Mouse (Mus musculus) liver, embryonic 15.5 days (tissue): ENCODE data around the gene Cenpx. TPM values are rescaled to one million over a fixed set of nuclear protein-coding genes. Genes with fewer than 3 reads are reported as not detected.
A peak's percentile ranks its signal among the peaks of the same experiment; 100 is the strongest.

Experiments
- ATAC-seq: fragments of 200-750 bp; cut with Nextera tagmentation; 2 replicates; pipeline ENCODE4 v1.8.0; 2017; ENCODE audit warnings: moderate number of reproducible peaks, mild to moderate bottlenecking, moderate library complexity; ENCODE audit not compliant: insufficient read depth
- H3K27ac ChIP-seq: fragments of 300-500 bp; sonication (generic); replicated peaks from 2 replicates; pipeline ENCODE4 v1.5.1; 2015; ENCODE audit warnings: mild to moderate bottlenecking, inconsistent platforms
- H3K27me3 ChIP-seq: fragments of 300-500 bp; sonication (generic); 2 replicates; pipeline ENCODE4 v1.6.1; 2015; ENCODE audit warnings: mild to moderate bottlenecking, inconsistent platforms
- H3K36me3 ChIP-seq: fragments of 300-500 bp; sonication (generic); replicated peaks from 2 replicates; pipeline ENCODE4 v1.6.1; 2015; ENCODE audit warnings: moderate library complexity, mild to moderate bottlenecking, inconsistent platforms
- H3K4me1 ChIP-seq: fragments of 300-500 bp; sonication (generic); replicated peaks from 2 replicates; pipeline ENCODE4 v1.6.1; 2015; ENCODE audit warnings: inconsistent platforms
- H3K4me2 ChIP-seq: fragments of 300-500 bp; sonication (generic); 2 replicates; pipeline ENCODE4 v1.6.1; 2015; ENCODE audit warnings: moderate library complexity, mild to moderate bottlenecking, inconsistent platforms
- H3K4me3 ChIP-seq: fragments of 300-500 bp; sonication (generic); replicated peaks from 2 replicates; pipeline ENCODE4 v1.5.1; 2015; ENCODE audit warnings: mild to moderate bottlenecking, inconsistent platforms
- H3K9ac ChIP-seq: fragments of 300-500 bp; sonication (generic); 2 replicates; pipeline ENCODE4 v1.6.1; 2015; ENCODE audit warnings: moderate library complexity, mild to moderate bottlenecking, inconsistent platforms
- H3K9me3 ChIP-seq: fragments of 300-500 bp; sonication (generic); replicated peaks from 2 replicates; pipeline ENCODE4 v1.6.1; 2016; ENCODE audit warnings: inconsistent platforms
- WGBS: fragments of 180-500 bp; shearing (Covaris S2); methylation state at CpG from one replicate; pipeline ENCODE4 v1.1.7; 2015; ENCODE audit warnings: mixed read lengths; ENCODE audit not compliant: insufficient replicate concordance; 5-methylcytosine and 5-hydroxymethylcytosine counted together
- polyA plus RNA-seq: library from polyadenylated mRNA; unstranded; fragments of >200 nt; fragmentation: Nextera tagmentation; extraction: Ambion mirVana; gene quantifications from 2 replicates; pipeline ENCODE4 v1.2.1, GENCODE M21; 2015

Cenpx gene
- polyA plus RNA-seq, 1 experiment from 2014 or later: 88.4 TPM

DNA sequence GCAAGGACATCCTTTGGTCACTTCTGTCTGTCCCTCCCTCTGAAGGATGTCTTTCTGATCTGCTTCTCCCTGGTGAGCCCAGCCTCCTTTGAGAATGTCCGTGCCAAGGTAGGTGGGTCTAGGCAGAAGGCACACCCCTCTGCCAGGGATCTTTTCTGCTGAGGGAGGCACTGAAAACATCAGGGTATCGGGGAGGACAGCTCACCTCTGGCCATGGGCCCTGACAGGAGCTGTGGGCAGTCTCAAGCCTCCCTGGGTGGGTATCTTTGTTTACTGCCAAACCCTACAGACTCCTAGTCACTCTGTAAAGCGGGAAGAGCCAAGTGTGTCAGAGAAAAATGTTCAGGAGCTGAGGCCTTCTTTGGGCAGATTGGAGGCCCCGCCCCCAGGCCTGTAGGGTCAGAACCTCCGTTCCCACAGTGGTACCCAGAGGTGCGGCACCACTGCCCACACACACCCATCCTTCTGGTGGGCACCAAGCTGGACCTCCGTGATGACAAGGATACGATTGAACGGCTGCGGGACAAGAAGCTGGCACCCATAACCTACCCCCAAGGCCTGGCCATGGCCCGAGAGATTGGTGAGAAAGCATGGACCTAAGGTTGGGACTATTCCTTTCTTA is 9.3 kb upstream of the Cenpx start:
- Histone ChIP-seq H3K27me3 (peaks cover 39% of the 10 kb centered on the region), H3K27ac (no peak overlapping the region), H3K4me3 (no peak overlapping the region), H3K36me3 (peaks cover 11% of the 10 kb centered on the region; the same call in 1 of the 2 replicates), H3K4me2 (no peak overlapping the region), H3K9me3 (no peaks in the 10 kb centered on the region), H3K4me1 (peaks cover 34% of the 10 kb centered on the region), H3K9ac (no peak overlapping the region)
- 76% methylated on average over 11 of the region's 11 CpGs for WGBS
- no peak for ATAC-seq

- no peak overlapping the region for H3K9ac ChIP-seq
- H3K27me3 ChIP-seq: peaks cover 39% of the 10 kb centered on the region
- no peak overlapping the region for H3K27ac ChIP-seq
These were observed 8.6 kb upstream of the Cenpx start for GRCm38 (mm10) chr11:120722067-120722630.

DNA sequence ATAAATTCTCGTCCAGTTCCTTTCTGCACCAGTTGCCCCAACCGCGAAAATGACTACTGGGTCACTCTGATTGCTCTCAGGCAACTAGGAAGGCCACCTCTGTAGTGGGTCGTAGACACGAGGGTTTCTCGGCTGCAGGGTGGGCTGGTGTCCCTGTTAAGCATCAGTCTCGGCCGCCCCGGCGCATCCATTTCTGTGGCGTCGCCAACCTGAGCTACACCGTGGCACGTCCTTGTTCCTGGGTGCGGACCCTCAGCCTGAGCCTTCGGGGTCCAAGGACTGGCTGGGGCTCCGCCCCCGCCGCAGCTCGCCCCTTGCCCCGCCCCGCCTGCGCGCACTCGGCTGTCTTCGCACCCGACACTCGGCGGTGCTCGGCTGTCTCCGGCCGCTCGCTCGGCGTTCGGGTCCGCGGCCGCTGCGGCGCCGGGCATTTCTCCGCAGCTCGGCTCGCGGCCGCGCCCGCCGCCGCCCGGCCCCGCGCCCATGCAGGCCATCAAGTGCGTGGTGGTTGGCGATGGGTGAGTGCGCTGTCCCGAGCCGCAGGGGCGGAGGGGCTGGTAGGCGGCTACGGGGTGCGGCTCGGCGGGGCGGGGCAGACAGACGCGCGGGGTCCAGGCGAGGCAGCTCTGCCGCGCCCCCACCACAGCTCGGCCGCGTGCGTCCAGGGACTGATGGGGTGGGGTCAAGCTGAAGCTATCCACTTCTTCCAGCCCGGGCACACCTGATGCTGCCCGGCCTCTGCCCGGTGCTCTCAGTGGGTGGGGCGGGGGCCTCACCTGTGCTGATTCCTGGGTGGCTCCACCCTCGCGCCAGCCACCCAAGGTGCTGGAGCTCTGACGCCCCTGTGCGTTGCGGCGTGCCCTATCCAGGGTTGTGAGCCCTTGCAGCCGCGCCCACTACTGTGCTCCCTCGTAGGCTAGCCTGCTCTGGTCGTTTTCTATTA is 7.9 kb upstream of the Cenpx start, which contains the start of gene Rac3:
Gene Rac3, plus strand, starts transcription at position 347 of the 943 bp plus-strand sequence.
- peak within 1 kb of the TSS; percentile 35; the same call in 1 of the 2 replicates for H3K9ac ChIP-seq
- WGBS: 1% methylated on average over 90 of the region's 90 CpGs
- H3K27me3 ChIP-seq: peaks cover 39% of the 10 kb centered on the region
- peak within 1 kb of the TSS; percentile 80 for H3K4me2 ChIP-seq
- H3K9me3 ChIP-seq: no peaks in the 10 kb centered on the region
- peaks cover 18% of the 10 kb centered on the region; the same call in 1 of the 2 replicates for H3K36me3 ChIP-seq
- no peak within 1 kb of the TSS for H3K27ac ChIP-seq
- peak within 1 kb of the TSS; percentile 54 for H3K4me3 ChIP-seq
- peaks cover 23% of the 10 kb centered on the region for H3K4me1 ChIP-seq
- peak; percentile 29 for ATAC-seq

More at GRCm38 (mm10) chr11:120722067-120722630, 8.6 kb upstream of the Cenpx start:
- H3K4me3 ChIP-seq: peak overlapping the region; percentile 54
- peak overlapping the region; percentile 80 for H3K4me2 ChIP-seq
- ATAC-seq: no peak
- peaks cover 30% of the 10 kb centered on the region for H3K4me1 ChIP-seq
- H3K36me3 ChIP-seq: peaks cover 15% of the 10 kb centered on the region; the same call in 1 of the 2 replicates
- 17% methylated on average over 21 of the region's 21 CpGs for WGBS
- no peaks in the 10 kb centered on the region for H3K9me3 ChIP-seq

DNA sequence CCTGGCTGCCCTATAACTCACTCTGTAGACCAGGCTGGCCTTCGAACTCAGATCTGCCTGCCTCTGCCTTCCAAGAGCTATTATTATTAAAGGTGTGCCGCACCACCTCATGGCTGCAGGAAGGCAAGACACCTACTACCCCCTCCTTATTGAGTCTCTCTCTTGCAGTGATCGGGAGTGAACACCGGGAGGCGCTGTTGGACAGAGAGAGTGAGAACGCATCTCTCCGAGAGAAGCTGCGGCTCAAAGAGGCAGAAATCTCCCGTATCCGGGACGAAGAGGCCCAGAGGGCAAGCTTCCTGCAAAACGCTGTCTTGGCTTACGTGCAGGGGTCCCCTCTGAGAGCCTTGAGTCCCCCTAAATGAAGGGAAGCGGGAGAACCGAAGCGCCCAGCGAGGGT is 6.9 kb upstream of the Cenpx start:
- Histone ChIP-seq H3K4me3 (peak overlapping the region; percentile 54; the same call in 1 of the 2 replicates), H3K27ac (no peak overlapping the region), H3K4me2 (peak overlapping the region; percentile 80), H3K36me3 (peaks cover 18% of the 10 kb centered on the region; the same call in 1 of the 2 replicates), H3K9me3 (no peaks in the 10 kb centered on the region), H3K9ac (no peak overlapping the region), H3K4me1 (peaks cover 19% of the 10 kb centered on the region), H3K27me3 (peaks cover 39% of the 10 kb centered on the region)
- 8% methylated on average over 17 of the region's 17 CpGs for WGBS
- no peak for ATAC-seq

DNA sequence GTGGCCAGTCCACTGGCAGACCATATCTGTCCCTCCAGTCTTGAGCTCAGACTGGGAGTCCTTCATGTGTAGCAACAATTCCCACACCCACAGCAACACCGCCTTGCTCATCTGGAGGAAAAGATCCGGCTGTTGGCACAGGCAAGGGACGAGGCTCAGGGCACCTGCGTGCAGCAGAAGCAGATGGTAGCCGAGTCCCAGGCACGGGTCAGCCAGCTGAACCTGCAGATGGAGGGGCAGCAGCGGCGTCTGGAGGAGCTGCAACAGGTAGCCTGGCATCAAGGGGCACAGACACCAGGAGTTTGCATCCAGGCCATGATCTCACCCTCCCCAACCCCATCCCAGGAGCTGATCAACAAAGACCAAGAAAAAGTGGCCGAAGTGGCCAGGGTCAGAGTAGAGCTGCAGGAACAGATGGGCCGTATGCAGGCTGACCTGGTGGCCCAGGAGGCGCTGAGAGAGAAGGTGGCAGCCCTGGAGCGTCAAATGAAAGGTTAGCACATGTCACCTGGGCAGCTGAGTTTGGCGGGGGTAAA is 6.4 kb upstream of the Cenpx start:
- no peak overlapping the region for H3K4me3 ChIP-seq
- H3K9ac ChIP-seq: no peak overlapping the region
- H3K4me1 ChIP-seq: peaks cover 20% of the 10 kb centered on the region
- peaks cover 39% of the 10 kb centered on the region for H3K27me3 ChIP-seq
- H3K27ac ChIP-seq: no peak overlapping the region
- peaks cover 18% of the 10 kb centered on the region; the same call in 1 of the 2 replicates for H3K36me3 ChIP-seq
- no peak for ATAC-seq
- H3K9me3 ChIP-seq: no peaks in the 10 kb centered on the region
- H3K4me2 ChIP-seq: no peak overlapping the region
- 88% methylated on average over 13 of the region's 13 CpGs for WGBS

- Histone ChIP-seq H3K4me1 (peaks cover 27% of the 10 kb centered on the region), H3K27me3 (peaks cover 39% of the 10 kb centered on the region), H3K4me2 (no peak overlapping the region), H3K9ac (no peak overlapping the region), H3K36me3 (peaks cover 18% of the 10 kb centered on the region; the same call in 1 of the 2 replicates), H3K9me3 (no peaks in the 10 kb centered on the region), H3K4me3 (no peak overlapping the region), H3K27ac (no peak overlapping the region)
- ATAC-seq: no peak
- 87% methylated on average over 9 of the region's 9 CpGs for WGBS
These were observed 5.7 kb upstream of the Cenpx start for GRCm38 (mm10) chr11:120719242-120719641.

DNA sequence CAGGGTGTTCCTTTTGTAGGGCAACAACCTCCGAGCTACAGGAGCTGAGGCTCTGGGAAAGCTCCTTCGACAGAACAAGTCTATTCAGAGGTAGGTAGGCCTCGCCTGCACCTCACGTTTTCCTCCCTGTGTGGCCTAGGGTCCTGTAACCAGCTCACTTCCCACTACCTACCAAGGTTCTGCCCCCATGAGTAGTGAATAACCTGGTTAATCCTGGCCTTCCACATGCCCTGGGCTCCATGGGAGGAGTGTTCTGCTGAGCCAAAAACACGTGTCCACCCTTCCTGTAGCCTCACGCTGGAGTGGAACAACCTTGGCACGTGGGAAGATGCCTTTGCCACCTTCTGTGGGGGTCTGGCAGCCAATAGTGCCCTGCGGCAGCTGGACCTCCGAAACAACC is 1.6 kb upstream of the Cenpx start:
- H3K4me1 ChIP-seq: peaks cover 24% of the 10 kb centered on the region
- no peaks in the 10 kb centered on the region for H3K9me3 ChIP-seq
- no peak overlapping the region for H3K27ac ChIP-seq
- WGBS: 81% methylated on average over 9 of the region's 9 CpGs
- peak overlapping the region; percentile 96 for H3K4me2 ChIP-seq
- peaks cover 24% of the 10 kb centered on the region; the same call in 1 of the 2 replicates for H3K36me3 ChIP-seq
- no peak overlapping the region for H3K9ac ChIP-seq
- H3K27me3 ChIP-seq: peaks cover 4% of the 10 kb centered on the region
- ATAC-seq: no peak
- H3K4me3 ChIP-seq: no peak overlapping the region; the same call in 1 of the 2 replicates

DNA sequence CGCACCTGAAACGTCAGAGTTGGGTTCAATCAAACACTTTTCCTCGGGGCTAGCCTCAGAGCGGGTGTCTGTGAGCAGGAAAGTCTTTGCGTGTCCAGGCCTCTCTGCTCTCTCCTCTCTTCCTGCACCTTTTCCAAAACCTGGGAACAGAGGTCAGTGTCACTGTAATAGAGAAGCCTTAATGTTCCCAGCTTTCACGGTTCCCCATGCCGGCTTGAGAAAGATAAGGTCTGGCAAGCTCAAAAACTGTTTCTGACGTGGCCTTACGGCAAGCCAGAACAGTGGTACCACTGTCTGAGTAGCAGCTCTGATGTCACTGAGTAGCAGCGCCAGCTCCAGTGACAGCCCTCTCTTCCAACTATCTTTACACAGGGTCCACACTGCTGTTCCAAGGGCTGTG is 1.0 kb upstream of the Cenpx start:
- Histone ChIP-seq H3K36me3 (peaks cover 29% of the 10 kb centered on the region; the same call in 1 of the 2 replicates), H3K27me3 (no peaks in the 10 kb centered on the region), H3K4me1 (peaks cover 30% of the 10 kb centered on the region), H3K27ac (no peak overlapping the region; the same call in 1 of the 2 replicates), H3K9me3 (no peaks in the 10 kb centered on the region), H3K4me3 (peak overlapping the region; percentile 71), H3K4me2 (peak overlapping the region; percentile 96), H3K9ac (peak overlapping the region; percentile 64)
- WGBS: 35% methylated on average over 10 of the region's 10 CpGs
- no peak for ATAC-seq

GRCm38 (mm10) chr11:120712771-120713568 is 568 bp downstream of the Cenpx start:
- peaks cover 19% of the 10 kb centered on the region; the same call in 1 of the 2 replicates for H3K36me3 ChIP-seq
- H3K27me3 ChIP-seq: no peaks in the 10 kb centered on the region
- H3K4me1 ChIP-seq: peaks cover 30% of the 10 kb centered on the region
- peak overlapping the region; percentile 71 for H3K4me3 ChIP-seq
- ATAC-seq: peak; percentile 8
- peak overlapping the region; percentile 74 for H3K27ac ChIP-seq
- H3K9me3 ChIP-seq: no peaks in the 10 kb centered on the region
- WGBS: under 1% methylated on average over 38 of the region's 38 CpGs
- peak overlapping the region; percentile 96 for H3K4me2 ChIP-seq
- peak overlapping the region; percentile 71 for H3K9ac ChIP-seq
